Mouse (Mus musculus) thymus, adult 2 months (tissue): Measurements from ENCODE around the gene Slc25a22. TPM values are rescaled to one million over a fixed set of nuclear protein-coding genes. Genes with fewer than 3 reads are reported as not detected.

Experiments used
- DNase-seq: peaks from one replicate; pipeline ENCODE4 v3.0.0; 2021
- H3K27ac ChIP-seq: fragments of 200-500 bp; 2 replicates; pipeline ENCODE4 v1.5.1; 2012; ENCODE audit warnings: low read length, control low read depth; ENCODE audit not compliant: control insufficient read depth, insufficient read depth
- H3K27me3 ChIP-seq: fragments of 200-500 bp; 2 replicates; pipeline ENCODE4 v1.6.1; 2012; ENCODE audit warnings: mild to moderate bottlenecking, low read length, moderate library complexity, mixed read lengths; ENCODE audit not compliant: control insufficient read depth, insufficient read depth
- H3K36me3 ChIP-seq: fragments of 200-500 bp; 2 replicates; pipeline ENCODE4 v1.6.1; 2012; ENCODE audit warnings: mild to moderate bottlenecking, low read length, moderate library complexity; ENCODE audit not compliant: control insufficient read depth, insufficient read depth
- H3K4me1 ChIP-seq: fragments of 200-500 bp; replicated peaks from 2 replicates; pipeline ENCODE4 v1.6.1; 2012; ENCODE audit warnings: low read length; ENCODE audit not compliant: control insufficient read depth, insufficient read depth
- H3K4me3 ChIP-seq: fragments of 200-500 bp; 2 replicates; pipeline ENCODE4 v1.5.1; 2012; ENCODE audit warnings: mild to moderate bottlenecking, low read length, control low read depth, moderate library complexity; ENCODE audit not compliant: control insufficient read depth, insufficient read depth
- CTCF ChIP-seq: fragments of 200-500 bp; IDR thresholded peaks from 2 replicates; pipeline ENCODE4 v1.5.1; 2012; ENCODE audit warnings: mild to moderate bottlenecking, control low read depth, low read length, moderate library complexity, borderline replicate concordance; ENCODE audit not compliant: control insufficient read depth, poor library complexity, insufficient read depth; ENCODE audit errors: extremely low read depth
- POLR2A ChIP-seq: fragments of 200-500 bp; IDR thresholded peaks from 2 replicates; pipeline ENCODE4 v1.6.1; 2012; ENCODE audit warnings: mild to moderate bottlenecking, low read length, control low read depth, moderate library complexity; ENCODE audit not compliant: control insufficient read depth, poor library complexity, insufficient read depth; ENCODE audit errors: extremely low read depth
- WGBS: fragments of 180-500 bp; shearing (Covaris S2); methylation state at CpG from one replicate; pipeline ENCODE4 v1.1.7; 2018; 5-methylcytosine and 5-hydroxymethylcytosine counted together
- polyA plus RNA-seq: library from polyadenylated mRNA; depleted of rRNA; stranded (reverse); fragments of >200 nt; gene quantifications from 2 replicates; pipeline ENCODE4 v1.2.3, GENCODE M21; 2012

The Slc25a22 gene
- polyA plus RNA-seq, 1 experiment: 128 TPM

DNA sequence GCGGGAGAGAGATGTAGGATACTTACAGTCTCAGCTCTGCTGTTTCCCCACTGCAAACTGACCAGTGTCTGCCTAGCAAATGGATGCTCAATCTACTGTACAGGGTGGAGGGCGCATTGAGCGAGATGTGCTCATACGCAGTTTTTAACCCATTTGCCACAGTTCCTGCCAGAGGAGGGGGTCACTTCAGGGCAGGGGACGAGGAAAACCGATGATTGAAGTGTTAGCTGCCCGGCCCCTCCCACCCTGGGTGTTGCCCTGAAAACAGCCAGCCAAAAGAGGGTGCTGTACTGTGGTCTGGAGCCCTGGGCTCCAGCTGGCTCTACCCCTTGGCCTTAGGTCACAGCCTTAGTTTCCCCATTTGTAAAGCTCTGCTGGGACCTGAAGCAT lies 39.3 kb upstream of the Slc25a22 start:
- peaks cover 42% of the 10 kb centered on the region for H3K4me1 ChIP-seq
- TF ChIP-seq POLR2A: no peak
- TF ChIP-seq CTCF: no peak
- no peak overlapping the region for H3K27ac ChIP-seq
- no peaks in the 10 kb centered on the region for H3K36me3 ChIP-seq
- no peak overlapping the region for H3K4me3 ChIP-seq
- WGBS: 4% methylated on average over 7 of the region's 7 CpGs
- DNase-seq: no peak
- H3K27me3 ChIP-seq: peaks cover 5% of the 10 kb centered on the region; the same call in 1 of the 2 replicates

GRCm38 (mm10) chr7:141476226-141476980 lies 38.7 kb upstream of the Slc25a22 start:
- 2% methylated on average over 16 of the region's 17 CpGs for WGBS
- H3K27me3 ChIP-seq: no peaks in the 10 kb centered on the region; the same call in 1 of the 2 replicates
- H3K27ac ChIP-seq: no peak overlapping the region
- peaks cover 37% of the 10 kb centered on the region for H3K4me1 ChIP-seq
- TF ChIP-seq CTCF: no peak
- TF ChIP-seq POLR2A: no peak
- no peak for DNase-seq
- peak overlapping the region; percentile 4; the same call in 1 of the 2 replicates for H3K4me3 ChIP-seq
- no peaks in the 10 kb centered on the region for H3K36me3 ChIP-seq

DNA sequence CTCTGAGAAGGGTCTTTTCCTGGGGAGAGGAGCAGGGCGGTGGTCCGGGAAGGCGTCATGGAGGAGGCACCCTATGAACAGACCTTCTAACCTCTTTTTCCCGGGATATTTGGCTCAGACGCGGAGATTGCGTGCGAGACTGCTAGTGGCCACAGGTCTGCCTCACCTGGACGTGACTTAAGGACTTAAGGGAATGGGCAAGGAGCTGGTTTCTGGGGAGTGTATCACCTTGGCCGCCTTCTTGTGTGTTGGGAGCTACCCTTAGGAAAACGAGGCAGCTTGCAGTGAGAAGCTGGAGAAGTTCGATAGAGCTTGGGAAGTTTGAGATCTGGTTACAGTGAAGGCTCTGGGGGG lies 38.1 kb upstream of the Slc25a22 start:
- no peak for DNase-seq
- Histone ChIP-seq H3K27ac (no peak overlapping the region), H3K27me3 (no peaks in the 10 kb centered on the region), H3K4me1 (peaks cover 31% of the 10 kb centered on the region), H3K36me3 (no peaks in the 10 kb centered on the region), H3K4me3 (peak overlapping the region; percentile 70)
- WGBS: 3% methylated on average over 12 of the region's 12 CpGs
- TF ChIP-seq POLR2A: no peak
- no peak for TF ChIP-seq CTCF

- WGBS: under 1% methylated on average over 87 of the region's 87 CpGs
- peak; percentile 81 for DNase-seq
- TF ChIP-seq POLR2A (peak; percentile 62), CTCF (peak; percentile 48; the same call in 1 of the 2 replicates)
- Histone ChIP-seq H3K36me3 (0 out of 2 replicates have a peak, but pooled peaks cover under 1% of the 10 kb centered on the region), H3K27me3 (no peaks in the 10 kb centered on the region), H3K4me1 (peaks cover 31% of the 10 kb centered on the region), H3K4me3 (peak within 1 kb of the TSS; percentile 70), H3K27ac (no peak within 1 kb of the TSS)
These were observed 37.5 kb upstream of the Slc25a22 start, which contains the start of the genes Polr2l and Tspan4 for GRCm38 (mm10) chr7:141475011-141475804. Gene Polr2l, minus strand, starts transcription at chr7:141475132. Gene Tspan4, plus strand, starts transcription at chr7:141475240.

GRCm38 (mm10) chr7:141474160-141474559 lies 36.5 kb upstream of the Slc25a22 start:
- TF ChIP-seq POLR2A: no peak
- TF ChIP-seq CTCF: no peak
- Histone ChIP-seq H3K27me3 (no peaks in the 10 kb centered on the region), H3K4me1 (peaks cover 32% of the 10 kb centered on the region), H3K4me3 (peak overlapping the region; percentile 70), H3K36me3 (0 out of 2 replicates have a peak, but pooled peaks cover 3% of the 10 kb centered on the region), H3K27ac (no peak overlapping the region)
- DNase-seq: no peak
- WGBS: 8% methylated on average over 5 of the region's 5 CpGs

- Histone ChIP-seq H3K36me3 (0 out of 2 replicates have a peak, but pooled peaks cover 3% of the 10 kb centered on the region), H3K4me3 (no peak overlapping the region), H3K27me3 (no peaks in the 10 kb centered on the region), H3K4me1 (peaks cover 38% of the 10 kb centered on the region), H3K27ac (no peak overlapping the region)
- no peak for DNase-seq
- 93% methylated on average over 6 of the region's 6 CpGs for WGBS
- TF ChIP-seq POLR2A: no peak
These were observed 35.1 kb upstream of the Slc25a22 start for GRCm38 (mm10) chr7:141472763-141473162.
